Mouse (Mus musculus): ENCODE results near the gene Retsat.

The Retsat gene

DNA sequence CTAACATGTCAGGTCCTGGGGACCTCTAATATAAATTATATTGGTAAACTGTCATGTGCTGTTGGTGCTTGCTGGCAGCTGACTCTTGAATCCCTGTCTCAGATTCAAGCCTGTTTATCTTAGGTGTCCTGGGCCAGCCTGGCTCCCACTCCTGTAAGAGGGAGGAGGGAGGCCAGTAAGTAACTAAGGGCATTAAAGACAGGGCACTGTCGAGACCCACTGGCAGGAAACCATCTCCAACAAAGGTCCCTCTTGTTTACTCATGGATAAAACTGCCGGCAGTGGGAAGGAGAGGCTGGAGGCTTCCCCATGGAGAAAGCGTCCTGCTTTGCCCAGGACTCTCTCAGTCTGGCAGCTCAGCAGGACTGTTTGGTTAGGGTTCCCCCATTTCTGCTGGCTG, 26.4 kb upstream of the Retsat start:
- DNase-seq (ENCODE audit: low read depth, low spot score): no peak
- Histone ChIP-seq H3K27me3 (ENCODE audit: control insufficient read depth, insufficient read depth, low read length, poor library complexity, severe bottlenecking) (no peaks in the 10 kb centered on the region), H3K36me3 (ENCODE audit: control insufficient read depth, insufficient read depth, low read length, poor library complexity, severe bottlenecking) (no peaks in the 10 kb centered on the region; the same call in none of the 2 replicates)

GRCm38 (mm10) chr6:72576041-72576440, 22.2 kb upstream of the Retsat start:
- H3K27me3 ChIP-seq (ENCODE audit: control insufficient read depth, insufficient read depth, low read length, poor library complexity, severe bottlenecking): no peaks in the 10 kb centered on the region
- DNase-seq (ENCODE audit: low read depth, low spot score): no peak

DNA sequence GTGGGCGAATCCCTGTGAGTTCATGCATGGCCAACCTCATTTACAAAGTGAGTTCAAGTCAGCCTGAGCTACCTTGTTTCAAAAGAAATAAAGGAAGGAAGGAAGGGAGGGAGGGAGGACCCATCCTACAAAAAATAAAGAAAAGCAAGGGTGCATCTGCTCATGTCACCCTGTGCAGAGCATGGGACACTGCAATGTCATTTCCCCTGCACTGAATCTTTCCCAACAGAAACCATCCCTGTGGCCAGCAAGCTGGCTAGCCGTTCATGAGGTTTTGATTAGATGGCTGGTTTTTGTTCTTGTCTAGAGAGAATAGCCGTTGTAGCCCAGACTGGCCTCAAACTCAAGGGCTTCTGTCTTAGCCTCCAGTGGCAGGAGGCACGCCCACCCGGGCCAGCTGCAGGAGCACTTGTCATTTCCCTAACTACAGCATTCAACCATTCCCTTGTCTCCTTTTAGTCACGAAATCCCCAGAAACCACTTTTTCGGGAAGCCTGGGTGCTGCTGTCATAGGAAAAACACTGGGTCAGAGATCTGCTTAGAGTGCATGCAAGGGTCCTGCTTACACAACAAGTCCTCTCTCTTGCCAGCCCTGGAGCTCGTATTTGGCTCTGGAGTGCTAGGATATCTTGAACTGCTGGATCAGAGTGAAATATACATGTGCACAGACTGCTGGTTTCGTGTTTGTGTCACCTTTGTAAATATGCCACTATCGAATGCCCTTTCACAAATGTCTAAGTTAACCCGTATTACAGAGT, 16.5 kb upstream of the Retsat start:
- no peak for DNase-seq (ENCODE audit: low read depth, low spot score)
- H3K36me3 ChIP-seq (ENCODE audit: control insufficient read depth, insufficient read depth, low read length, poor library complexity, severe bottlenecking): peaks cover 2% of the 10 kb centered on the region; the same call in 1 of the 2 replicates
- H3K27me3 ChIP-seq (ENCODE audit: control insufficient read depth, insufficient read depth, low read length, poor library complexity, severe bottlenecking): no peaks in the 10 kb centered on the region

More at GRCm38 (mm10) chr6:72576041-72576440, 22.2 kb upstream of the Retsat start:
- H3K36me3 ChIP-seq (ENCODE audit: control insufficient read depth, insufficient read depth, low read length, poor library complexity, severe bottlenecking): peaks cover 2% of the 10 kb centered on the region

DNA sequence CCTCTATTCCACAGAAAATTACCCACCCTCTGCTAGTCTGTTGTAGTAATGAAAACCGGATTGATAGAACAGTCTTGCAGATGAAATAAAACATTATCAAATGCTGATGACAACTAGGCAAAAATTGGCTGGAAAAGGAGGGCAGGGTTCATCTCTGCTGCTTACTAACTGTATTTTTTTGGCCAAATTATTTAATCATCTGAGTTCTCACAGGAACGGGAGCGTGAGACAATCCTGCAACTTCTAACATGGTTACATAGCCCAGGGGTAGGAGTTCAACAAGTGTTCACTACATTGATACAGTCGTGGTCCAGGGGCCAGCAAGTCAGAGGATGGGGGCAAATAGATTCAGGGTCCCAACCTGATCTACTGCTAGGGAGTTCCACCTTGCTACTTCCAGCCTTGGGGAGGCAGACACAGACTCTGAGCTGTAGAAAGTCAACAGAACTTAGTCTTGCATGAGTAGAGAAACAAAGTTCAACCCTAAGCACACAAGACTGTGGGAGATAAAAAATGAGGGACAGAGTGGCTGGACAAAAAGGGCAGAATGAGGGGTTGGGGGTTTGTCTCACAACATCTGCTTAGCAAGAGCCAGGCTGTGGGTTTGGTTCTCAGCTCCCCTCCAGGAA, 14.9 kb upstream of the Retsat start:
- DNase-seq (ENCODE audit: low read depth, low spot score): no peak
- Histone ChIP-seq H3K27me3 (ENCODE audit: control insufficient read depth, insufficient read depth, low read length, poor library complexity, severe bottlenecking) (no peaks in the 10 kb centered on the region), H3K36me3 (ENCODE audit: control insufficient read depth, insufficient read depth, low read length, poor library complexity, severe bottlenecking) (no peaks in the 10 kb centered on the region; the same call in none of the 2 replicates)

DNA sequence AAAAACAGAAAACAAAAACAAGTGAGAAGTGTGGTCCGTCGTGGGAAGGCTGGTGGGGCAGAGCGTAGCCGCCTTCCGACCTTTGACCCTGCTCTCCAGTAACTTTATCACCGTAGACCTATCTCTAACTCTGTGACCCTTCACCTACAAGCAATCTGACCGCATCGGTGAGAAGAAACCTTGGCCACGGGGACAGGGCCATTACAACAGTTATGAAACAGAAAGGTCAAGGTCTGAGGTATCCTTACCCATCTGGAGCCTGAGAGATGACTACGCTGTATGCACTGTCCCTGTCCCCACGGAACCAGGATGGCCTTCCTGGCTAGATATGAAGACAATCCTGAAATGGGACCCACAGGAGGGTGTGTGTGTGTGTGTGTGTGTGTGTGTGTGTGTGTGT, 14.1 kb upstream of the Retsat start:
- Histone ChIP-seq H3K36me3 (ENCODE audit: control insufficient read depth, insufficient read depth, low read length, poor library complexity, severe bottlenecking) (no peaks in the 10 kb centered on the region; the same call in 1 of the 2 replicates), H3K27me3 (ENCODE audit: control insufficient read depth, insufficient read depth, low read length, poor library complexity, severe bottlenecking) (no peaks in the 10 kb centered on the region)
- no peak for DNase-seq (ENCODE audit: low read depth, low spot score)

- no peaks in the 10 kb centered on the region; the same call in 1 of the 2 replicates for H3K36me3 ChIP-seq (ENCODE audit: control insufficient read depth, insufficient read depth, low read length, poor library complexity, severe bottlenecking)
- DNase-seq (ENCODE audit: low read depth, low spot score): no peak
- no peaks in the 10 kb centered on the region for H3K27me3 ChIP-seq (ENCODE audit: control insufficient read depth, insufficient read depth, low read length, poor library complexity, severe bottlenecking)
These were observed 11.6 kb upstream of the Retsat start for GRCm38 (mm10) chr6:72586701-72587100.

DNA sequence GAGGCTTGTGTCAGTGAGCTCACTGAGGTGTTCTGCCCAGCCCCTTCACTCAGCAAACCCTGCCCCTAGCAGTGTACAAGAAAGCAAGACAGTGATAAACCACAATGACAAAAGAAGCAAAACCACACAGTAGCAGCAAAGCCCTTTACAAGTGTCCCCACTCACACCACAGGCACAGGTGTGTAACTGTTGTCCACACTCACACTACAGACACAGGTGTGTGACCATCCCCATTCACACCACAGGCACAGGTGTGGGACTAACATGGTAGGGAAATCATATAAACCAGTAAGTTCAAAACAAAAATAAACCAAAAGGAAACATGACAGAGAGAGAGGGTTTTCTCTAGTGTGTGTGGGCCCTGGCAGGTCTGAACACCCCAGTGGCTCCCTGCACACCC, 10.0 kb upstream of the Retsat start:
- no peaks in the 10 kb centered on the region for H3K27me3 ChIP-seq (ENCODE audit: control insufficient read depth, insufficient read depth, low read length, poor library complexity, severe bottlenecking)
- H3K36me3 ChIP-seq (ENCODE audit: control insufficient read depth, insufficient read depth, low read length, poor library complexity, severe bottlenecking): peaks cover 2% of the 10 kb centered on the region
- no peak for DNase-seq (ENCODE audit: low read depth, low spot score)

- DNase-seq (ENCODE audit: low read depth, low spot score): no peak
- Histone ChIP-seq H3K36me3 (ENCODE audit: control insufficient read depth, insufficient read depth, low read length, poor library complexity, severe bottlenecking) (peaks cover 2% of the 10 kb centered on the region), H3K27me3 (ENCODE audit: control insufficient read depth, insufficient read depth, low read length, poor library complexity, severe bottlenecking) (no peaks in the 10 kb centered on the region)
These were observed 8.2 kb upstream of the Retsat start for GRCm38 (mm10) chr6:72590111-72590510.

- no peak for DNase-seq (ENCODE audit: low read depth, low spot score)
- peaks cover 2% of the 10 kb centered on the region; the same call in 1 of the 2 replicates for H3K36me3 ChIP-seq (ENCODE audit: control insufficient read depth, insufficient read depth, low read length, poor library complexity, severe bottlenecking)
- H3K27me3 ChIP-seq (ENCODE audit: control insufficient read depth, insufficient read depth, low read length, poor library complexity, severe bottlenecking): no peaks in the 10 kb centered on the region
These were observed 5.1 kb upstream of the Retsat start for GRCm38 (mm10) chr6:72593011-72593803.

DNA sequence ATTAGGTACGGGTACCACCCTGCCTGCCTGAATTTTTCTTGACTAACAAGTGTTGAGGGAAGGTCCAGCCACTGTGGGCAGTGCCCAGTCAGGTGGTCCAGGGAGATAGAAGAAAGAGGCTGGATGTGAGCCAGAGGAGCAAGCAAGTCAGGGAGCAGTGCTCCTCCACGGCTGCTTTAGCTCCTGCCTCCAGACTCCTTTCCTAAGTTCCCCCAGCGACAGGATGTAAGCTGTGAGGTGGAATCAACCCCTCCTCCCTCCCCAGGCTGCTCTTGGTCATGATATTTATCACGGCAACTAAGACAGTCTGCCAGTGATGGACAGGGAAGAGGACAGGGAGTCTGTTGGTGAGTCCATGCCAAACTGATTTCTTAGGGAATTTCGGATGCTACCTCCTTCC, 4.4 kb upstream of the Retsat start:
- Histone ChIP-seq H3K27me3 (ENCODE audit: control insufficient read depth, insufficient read depth, low read length, poor library complexity, severe bottlenecking) (no peaks in the 10 kb centered on the region), H3K36me3 (ENCODE audit: control insufficient read depth, insufficient read depth, low read length, poor library complexity, severe bottlenecking) (peaks cover 2% of the 10 kb centered on the region; the same call in 1 of the 2 replicates)
- no peak for DNase-seq (ENCODE audit: low read depth, low spot score)

GRCm38 (mm10) chr6:72597083-72597874, 996 bp upstream of the Retsat start:
- peak; percentile 57 for DNase-seq (ENCODE audit: low read depth, low spot score)
- Histone ChIP-seq H3K36me3 (ENCODE audit: control insufficient read depth, insufficient read depth, low read length, poor library complexity, severe bottlenecking) (peaks cover 2% of the 10 kb centered on the region; the same call in 1 of the 2 replicates), H3K27me3 (ENCODE audit: control insufficient read depth, insufficient read depth, low read length, poor library complexity, severe bottlenecking) (no peaks in the 10 kb centered on the region)

DNA sequence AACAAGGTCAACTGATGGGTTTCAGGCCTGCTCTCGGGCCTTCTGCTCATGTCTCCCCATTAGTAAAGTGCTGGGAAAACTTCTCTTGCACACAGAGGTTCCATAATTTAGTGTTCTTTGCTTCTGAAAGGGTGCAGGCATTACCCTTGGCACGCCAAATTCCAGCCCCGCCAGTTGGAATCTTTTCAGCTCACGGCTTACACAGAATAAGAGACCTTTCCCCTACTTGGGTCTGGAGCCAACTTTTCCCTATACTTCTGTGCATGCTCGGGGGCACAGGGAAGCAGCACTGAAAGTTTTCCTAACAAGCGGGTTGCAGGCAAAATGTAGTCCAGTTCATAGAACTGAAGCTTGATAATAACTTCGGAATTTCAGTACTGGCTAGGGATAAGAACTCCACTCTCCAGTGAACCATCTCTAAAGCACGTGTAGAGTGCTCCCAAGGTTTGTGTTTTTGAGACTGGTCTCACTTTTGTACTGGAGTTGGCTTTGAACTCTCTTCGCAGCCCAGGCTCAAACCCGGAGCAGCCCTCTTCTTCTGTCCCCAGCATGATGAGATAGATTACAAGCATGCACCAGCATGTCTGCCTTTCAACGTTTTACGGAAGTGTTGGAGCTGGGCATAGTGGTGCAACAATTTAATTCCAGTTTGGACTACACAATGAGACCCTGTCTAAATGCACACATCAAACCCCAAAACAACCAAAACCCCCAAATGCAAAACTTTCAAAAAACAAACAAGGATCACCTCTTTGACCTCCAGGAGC, 699 bp downstream of the Retsat start:
- Histone ChIP-seq H3K36me3 (ENCODE audit: control insufficient read depth, insufficient read depth, low read length, poor library complexity, severe bottlenecking) (no peaks in the 10 kb centered on the region), H3K27me3 (ENCODE audit: control insufficient read depth, insufficient read depth, low read length, poor library complexity, severe bottlenecking) (no peaks in the 10 kb centered on the region)
- DNase-seq (ENCODE audit: low read depth, low spot score): no peak

DNA sequence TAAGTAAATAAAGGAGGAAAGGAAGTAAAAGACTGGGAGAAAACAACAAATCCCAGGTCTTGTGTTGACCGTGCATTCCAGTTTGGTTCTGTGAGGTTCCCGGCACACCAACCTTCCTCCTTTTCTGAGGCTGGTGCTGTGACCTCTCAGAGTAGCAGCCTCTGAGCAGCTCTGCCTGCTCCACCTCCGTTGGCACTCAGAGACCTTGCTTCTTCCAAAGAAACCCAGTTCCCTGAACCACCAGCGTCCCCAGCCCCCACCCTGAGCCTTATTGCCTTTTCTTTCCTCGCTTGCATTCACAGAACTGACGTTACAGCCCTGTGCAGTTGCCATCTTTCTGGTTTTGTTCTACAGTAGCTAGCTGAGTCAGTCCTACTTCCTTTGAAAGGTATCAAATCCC, 1.9 kb downstream of the Retsat start:
- no peak for DNase-seq (ENCODE audit: low read depth, low spot score)
- Histone ChIP-seq H3K36me3 (ENCODE audit: control insufficient read depth, insufficient read depth, low read length, poor library complexity, severe bottlenecking) (no peaks in the 10 kb centered on the region; the same call in 1 of the 2 replicates), H3K27me3 (ENCODE audit: control insufficient read depth, insufficient read depth, low read length, poor library complexity, severe bottlenecking) (no peaks in the 10 kb centered on the region)

GRCm38 (mm10) chr6:72600771-72601170, 2.5 kb downstream of the Retsat start:
- DNase-seq (ENCODE audit: low read depth, low spot score): no peak
- H3K27me3 ChIP-seq (ENCODE audit: control insufficient read depth, insufficient read depth, low read length, poor library complexity, severe bottlenecking): no peaks in the 10 kb centered on the region
- H3K36me3 ChIP-seq (ENCODE audit: control insufficient read depth, insufficient read depth, low read length, poor library complexity, severe bottlenecking): no peaks in the 10 kb centered on the region; the same call in 1 of the 2 replicates
